Mouse (Mus musculus) liver, embryonic 12.5 days (tissue): ENCODE results near the gene Emc4. TPM values are rescaled to one million over a fixed set of nuclear protein-coding genes. Genes with fewer than 3 reads are reported as not detected.

Experiments used
- ATAC-seq: fragments of 200-750 bp; cut with Nextera tagmentation; 2 replicates; pipeline ENCODE4 v1.8.0; 2017; ENCODE audit warnings: moderate number of reproducible peaks, mild to moderate bottlenecking, moderate library complexity
- H3K27ac ChIP-seq: fragments of 300-500 bp; sonication (generic); 2 replicates; pipeline ENCODE4 v1.5.1; 2016; ENCODE audit warnings: mild to moderate bottlenecking
- H3K27me3 ChIP-seq: fragments of 300-500 bp; sonication (generic); replicated peaks from 2 replicates; pipeline ENCODE4 v1.6.1; 2016; ENCODE audit warnings: mild to moderate bottlenecking, moderate library complexity
- H3K36me3 ChIP-seq: fragments of 300-500 bp; sonication (generic); 2 replicates; pipeline ENCODE4 v1.6.1; 2016; ENCODE audit warnings: mild to moderate bottlenecking, moderate library complexity
- H3K4me1 ChIP-seq: fragments of 300-500 bp; sonication (generic); 2 replicates; pipeline ENCODE4 v1.6.1; 2016
- H3K4me2 ChIP-seq: fragments of 300-500 bp; sonication (generic); 2 replicates; pipeline ENCODE4 v1.6.1; 2016; ENCODE audit warnings: mild to moderate bottlenecking, moderate library complexity
- H3K4me3 ChIP-seq: fragments of 300-500 bp; sonication (generic); 2 replicates; pipeline ENCODE4 v1.5.1; 2016; ENCODE audit warnings: mild to moderate bottlenecking, moderate library complexity
- H3K9ac ChIP-seq: fragments of 300-500 bp; sonication (generic); 2 replicates; pipeline ENCODE4 v1.6.1; 2016; ENCODE audit warnings: mild to moderate bottlenecking, moderate library complexity
- H3K9me3 ChIP-seq: fragments of 300-500 bp; sonication (generic); replicated peaks from 2 replicates; pipeline ENCODE4 v1.6.1; 2016; ENCODE audit warnings: mild to moderate bottlenecking, moderate library complexity
- WGBS: fragments of 180-500 bp; shearing (Covaris S2); methylation state at CpG from one replicate; pipeline ENCODE4 v1.1.7; 2016; ENCODE audit not compliant: insufficient replicate concordance; 5-methylcytosine and 5-hydroxymethylcytosine counted together
- polyA plus RNA-seq: library from polyadenylated mRNA; unstranded; fragments of >200 nt; fragmentation: Nextera tagmentation; extraction: Ambion mirVana; gene quantifications from 2 replicates; pipeline ENCODE4 v1.2.1, GENCODE M21; 2016

The Emc4 gene
- 50.6 and 53.4 TPM in 2 replicates for polyA plus RNA-seq

DNA sequence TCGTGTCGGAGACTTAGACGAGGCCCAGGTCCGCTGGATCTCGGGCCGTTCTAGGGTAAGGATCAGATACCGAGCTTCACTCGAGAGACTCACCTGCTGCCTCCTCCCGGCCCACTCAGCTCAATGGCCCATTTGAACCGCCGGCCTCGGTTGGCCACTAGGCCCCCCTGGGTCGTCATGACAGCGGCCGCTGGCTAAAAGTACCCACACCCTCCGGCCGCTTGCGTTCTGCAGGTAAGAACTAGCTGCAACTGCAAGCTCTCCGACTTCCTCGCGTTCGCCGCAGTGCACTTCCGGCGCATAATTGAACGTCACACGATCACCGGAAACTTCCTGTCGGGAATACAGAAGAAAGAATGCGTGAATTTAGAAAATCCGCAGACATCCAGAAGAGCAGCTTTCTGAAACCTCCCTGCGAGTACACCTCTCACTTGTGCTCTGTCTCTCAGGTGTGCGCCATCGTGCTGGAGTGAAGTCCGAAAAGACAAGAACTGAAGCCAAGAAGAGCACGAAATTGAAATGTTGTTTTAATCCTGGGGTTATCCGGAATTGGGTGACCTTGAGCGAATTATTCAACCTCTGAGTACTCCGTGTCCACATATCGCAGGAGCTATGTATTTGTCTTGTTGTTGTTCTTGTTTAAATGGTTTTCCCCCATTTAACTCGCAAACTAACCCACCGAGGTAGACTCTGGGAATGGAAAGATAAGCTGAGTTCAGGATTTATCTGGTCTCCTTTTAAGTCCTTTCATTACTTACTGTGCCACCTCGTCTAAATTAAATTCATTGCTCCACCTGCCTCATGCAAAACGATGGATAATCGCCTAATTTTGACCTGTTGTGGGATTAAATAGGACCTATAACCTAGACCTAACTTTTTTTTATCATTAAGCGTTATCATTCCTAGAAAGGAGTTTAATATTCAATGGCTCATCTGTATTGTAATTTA lies at the start of gene Emc4:
Gene Emc4 (minus strand): TSS at position 302 of the 948 bp plus-strand sequence.
- H3K27me3 ChIP-seq = no peaks in the 10 kb centered on the region
- WGBS = 2% methylated on average over 46 of the region's 46 CpGs

DNA sequence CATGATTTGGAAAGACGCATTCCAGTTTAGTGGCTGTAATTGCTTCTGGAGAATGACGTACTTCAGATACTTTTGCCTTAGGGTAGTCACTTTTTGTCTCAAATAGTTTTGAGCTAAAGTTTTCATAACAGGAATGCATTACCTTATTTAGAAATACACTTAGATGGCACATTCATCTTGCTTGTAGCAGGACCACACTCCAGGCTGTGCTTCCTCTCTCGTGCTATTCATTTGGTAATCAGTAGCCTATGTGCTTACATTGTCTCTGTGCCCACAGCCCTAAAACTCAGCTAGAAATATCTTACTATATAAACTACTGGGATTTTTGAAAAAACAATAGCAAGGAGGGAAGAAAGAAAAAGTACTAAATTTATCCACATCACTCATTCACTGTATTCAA lies 39.2 kb upstream of the Emc4 start:
- Histone ChIP-seq H3K9me3 (no peaks in the 10 kb centered on the region), H3K36me3 (peaks cover 49% of the 10 kb centered on the region), H3K27ac (no peak overlapping the region), H3K9ac (no peak overlapping the region), H3K4me3 (no peak overlapping the region), H3K4me1 (no peaks in the 10 kb centered on the region), H3K4me2 (no peak overlapping the region), H3K27me3 (no peaks in the 10 kb centered on the region)
- 87% methylated on average over 3 of the region's 3 CpGs for WGBS
- ATAC-seq = no peak

More for the DNA sequence above, at the start of gene Emc4:
- H3K9me3 ChIP-seq = no peaks in the 10 kb centered on the region
- H3K4me3 ChIP-seq = peak within 1 kb of the TSS; percentile 94
- H3K27ac ChIP-seq = peak within 1 kb of the TSS; percentile 88
- peaks cover 23% of the 10 kb centered on the region for H3K4me1 ChIP-seq
- peaks cover 23% of the 10 kb centered on the region for H3K36me3 ChIP-seq
- peak; percentile 82 for ATAC-seq
- peak within 1 kb of the TSS; percentile 88 for H3K4me2 ChIP-seq
- H3K9ac ChIP-seq = peak within 1 kb of the TSS; percentile 85

DNA sequence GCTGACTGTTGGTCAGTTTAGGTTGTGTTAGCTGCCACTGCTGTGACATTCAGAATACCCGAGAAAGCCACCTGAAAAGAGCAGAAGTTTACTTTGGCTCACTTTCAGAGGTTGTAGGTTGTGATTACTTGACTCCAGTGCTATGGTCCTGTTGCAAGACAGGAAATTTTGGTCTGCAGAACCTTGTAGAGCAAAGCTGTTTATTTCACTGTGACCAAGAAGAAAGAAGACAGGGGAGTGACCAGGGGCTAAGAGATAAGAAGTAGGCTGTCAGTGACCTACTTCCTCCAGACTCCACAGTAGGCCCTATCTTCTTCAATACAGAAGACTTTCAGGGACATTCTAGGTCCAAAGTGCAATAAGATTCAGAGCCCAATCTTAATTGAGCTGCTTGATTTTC lies 28.8 kb upstream of the Emc4 start:
- Histone ChIP-seq H3K4me3 (no peak overlapping the region), H3K4me1 (peaks cover 12% of the 10 kb centered on the region), H3K9me3 (no peaks in the 10 kb centered on the region), H3K27me3 (no peaks in the 10 kb centered on the region), H3K4me2 (no peak overlapping the region), H3K27ac (no peak overlapping the region), H3K9ac (no peak overlapping the region), H3K36me3 (no peaks in the 10 kb centered on the region)
- ATAC-seq = peak; percentile 57; the same call in 1 of the 2 replicates
- 24% methylated on average over 1 of the region's 1 CpGs for WGBS

DNA sequence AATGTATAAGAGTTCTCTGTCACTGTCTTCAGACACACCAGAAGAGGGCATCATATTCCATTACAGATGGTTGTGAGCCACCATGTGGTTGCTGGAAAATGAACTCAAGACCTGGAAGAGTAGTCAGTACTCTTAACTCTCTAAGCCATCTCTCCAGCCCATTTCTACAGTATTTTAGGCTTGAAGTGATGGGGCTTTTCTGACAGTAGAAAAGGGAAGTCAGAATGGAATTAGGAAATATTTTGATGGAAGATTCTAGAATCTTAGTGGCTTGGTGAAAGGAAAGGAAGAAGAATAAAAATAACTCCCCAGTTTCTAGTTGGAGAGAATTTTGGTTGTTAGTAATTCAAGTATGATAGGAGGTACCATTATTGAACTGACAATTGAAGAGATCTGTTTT lies 26.1 kb upstream of the Emc4 start:
- Histone ChIP-seq H3K27ac (no peak overlapping the region), H3K4me1 (peaks cover 22% of the 10 kb centered on the region), H3K4me3 (no peak overlapping the region), H3K4me2 (no peak overlapping the region), H3K9ac (no peak overlapping the region), H3K36me3 (no peaks in the 10 kb centered on the region), H3K27me3 (no peaks in the 10 kb centered on the region), H3K9me3 (no peaks in the 10 kb centered on the region)
- no peak for ATAC-seq

DNA sequence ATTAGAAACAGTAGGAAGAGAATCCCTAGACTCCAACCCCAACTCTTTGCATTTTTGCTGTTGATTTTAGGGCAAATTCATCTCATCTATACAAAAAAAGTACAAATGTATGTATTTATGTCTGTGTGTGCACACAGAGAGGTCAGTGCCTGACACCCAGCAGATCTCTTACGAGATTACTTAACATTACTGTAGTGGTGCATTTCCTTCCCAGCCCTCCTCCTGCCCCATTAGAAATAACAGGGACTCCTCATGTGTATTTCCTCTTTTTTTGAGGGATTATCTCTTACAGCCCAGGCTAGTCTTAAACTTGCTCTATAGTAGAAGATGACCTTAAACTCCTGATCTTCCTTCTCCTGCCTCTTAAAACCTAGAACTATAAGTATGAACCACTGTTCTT lies 24.9 kb upstream of the Emc4 start:
- H3K9me3 ChIP-seq = no peaks in the 10 kb centered on the region
- H3K4me3 ChIP-seq = no peak overlapping the region
- no peak for ATAC-seq
- H3K4me1 ChIP-seq = peaks cover 22% of the 10 kb centered on the region
- no peak overlapping the region for H3K4me2 ChIP-seq
- no peaks in the 10 kb centered on the region for H3K36me3 ChIP-seq
- H3K27me3 ChIP-seq = no peaks in the 10 kb centered on the region
- no peak overlapping the region for H3K27ac ChIP-seq
- WGBS = 36% methylated on average over 1 of the region's 1 CpGs
- H3K9ac ChIP-seq = no peak overlapping the region

DNA sequence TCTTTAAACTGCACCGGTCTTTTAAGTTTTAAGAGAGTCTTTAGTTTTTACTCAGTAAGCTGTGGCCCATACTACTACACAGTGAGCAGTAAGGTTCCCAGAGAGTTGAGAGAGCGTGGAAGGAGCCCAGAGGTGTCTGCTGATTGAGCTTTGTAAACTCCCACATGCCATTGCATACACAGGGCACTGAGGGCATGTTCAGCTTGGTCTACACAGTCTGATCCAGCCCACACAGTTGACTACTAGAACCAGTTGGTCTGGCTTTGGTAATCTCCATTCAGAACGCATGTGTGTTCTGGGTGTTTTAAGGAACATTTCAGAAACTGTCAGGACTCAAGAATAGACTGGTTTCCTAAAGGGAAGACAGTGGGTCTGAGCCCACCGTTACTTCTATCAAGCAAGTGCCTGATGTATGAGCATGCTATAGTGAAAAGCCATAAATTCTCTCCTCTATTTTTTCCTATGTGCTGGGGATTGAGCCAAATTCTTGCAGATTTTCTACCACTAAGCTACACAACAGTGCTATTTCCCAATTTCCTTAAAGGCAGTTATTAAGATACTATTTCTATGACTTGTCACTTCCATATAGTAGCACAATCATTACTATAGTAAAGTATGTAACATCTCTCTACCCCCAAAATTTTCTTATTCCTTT lies 23.6 kb upstream of the Emc4 start:
- peaks cover 18% of the 10 kb centered on the region for H3K4me1 ChIP-seq
- 78% methylated on average over 4 of the region's 4 CpGs for WGBS
- no peaks in the 10 kb centered on the region for H3K36me3 ChIP-seq
- no peak overlapping the region for H3K4me3 ChIP-seq
- H3K9ac ChIP-seq = no peak overlapping the region
- ATAC-seq = no peak
- no peaks in the 10 kb centered on the region for H3K9me3 ChIP-seq
- no peaks in the 10 kb centered on the region for H3K27me3 ChIP-seq
- H3K4me2 ChIP-seq = no peak overlapping the region
- no peak overlapping the region for H3K27ac ChIP-seq

DNA sequence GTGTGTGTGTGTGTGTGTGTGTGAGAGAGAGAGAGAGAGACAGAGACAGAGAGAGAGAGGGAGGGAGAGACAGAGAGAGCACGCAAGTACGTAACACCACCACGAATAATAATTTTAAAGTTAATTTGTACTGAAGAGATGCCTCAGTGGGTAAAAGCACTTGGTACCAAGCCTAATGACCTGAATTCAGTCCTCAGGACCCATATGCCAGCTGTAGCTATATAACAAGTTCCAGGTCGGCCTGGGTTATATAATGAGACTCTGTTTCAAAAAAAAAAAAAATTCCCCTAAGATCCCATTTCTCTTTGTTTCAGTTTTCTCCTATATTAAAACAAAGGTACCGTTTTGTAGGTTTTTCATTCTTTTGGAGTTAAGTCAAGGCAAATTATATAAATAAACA lies 23.0 kb upstream of the Emc4 start:
- Histone ChIP-seq H3K4me2 (no peak overlapping the region), H3K4me1 (peaks cover 17% of the 10 kb centered on the region), H3K27ac (no peak overlapping the region), H3K9ac (no peak overlapping the region), H3K9me3 (no peaks in the 10 kb centered on the region), H3K27me3 (no peaks in the 10 kb centered on the region), H3K36me3 (peaks cover 2% of the 10 kb centered on the region; the same call in 1 of the 2 replicates), H3K4me3 (no peak overlapping the region)
- no peak for ATAC-seq
- 82% methylated on average over 5 of the region's 5 CpGs for WGBS

DNA sequence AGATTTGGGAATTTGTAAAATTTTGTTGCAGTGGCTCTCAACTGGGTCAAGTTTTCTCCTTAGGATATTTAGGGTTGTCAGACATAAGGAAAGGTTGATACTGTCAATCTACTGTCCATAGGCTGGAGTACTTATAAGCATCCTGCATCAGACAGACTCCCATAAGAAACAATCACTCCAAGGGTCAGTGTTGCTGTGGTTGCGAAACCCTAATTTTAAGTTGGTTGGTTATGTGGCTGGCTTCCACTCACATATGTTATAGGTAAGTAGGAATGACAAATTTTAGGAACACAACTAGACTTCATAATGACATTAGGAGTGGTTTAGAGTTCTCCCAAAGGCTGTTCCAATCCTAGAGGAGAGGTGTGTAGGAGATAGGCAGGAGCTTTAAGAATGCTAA lies 13.4 kb upstream of the Emc4 start:
- H3K27me3 ChIP-seq = no peaks in the 10 kb centered on the region
- no peaks in the 10 kb centered on the region for H3K9me3 ChIP-seq
- H3K36me3 ChIP-seq = peaks cover 5% of the 10 kb centered on the region; the same call in 1 of the 2 replicates
- 95% methylated on average over 1 of the region's 1 CpGs for WGBS
- peak overlapping the region; percentile 74 for H3K4me2 ChIP-seq
- H3K9ac ChIP-seq = peak overlapping the region; percentile 90; the same call in 1 of the 2 replicates
- no peak overlapping the region for H3K27ac ChIP-seq
- H3K4me3 ChIP-seq = no peak overlapping the region
- peaks cover 46% of the 10 kb centered on the region for H3K4me1 ChIP-seq
- ATAC-seq = no peak

DNA sequence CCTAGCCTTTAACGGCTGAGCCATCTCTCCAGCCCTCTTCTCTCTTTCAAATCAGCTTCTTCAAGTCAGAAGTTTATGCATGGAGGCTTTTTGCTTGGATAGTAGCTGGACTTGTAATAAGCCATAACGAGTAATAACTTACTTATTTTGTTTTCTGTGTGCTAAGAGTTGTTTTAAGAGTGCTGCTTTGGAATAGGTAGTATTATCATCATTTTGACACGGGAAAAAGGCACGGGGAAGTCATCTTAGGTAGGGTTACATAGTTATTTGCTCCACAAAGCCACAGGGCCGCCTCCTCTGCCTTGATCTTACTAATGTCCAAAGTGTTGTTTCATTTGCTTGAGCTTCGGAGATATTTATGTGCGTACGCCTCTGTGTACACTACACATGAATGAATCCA lies 12.3 kb upstream of the Emc4 start:
- H3K27ac ChIP-seq = peak overlapping the region; percentile 91
- 38% methylated on average over 8 of the region's 8 CpGs for WGBS
- no peak for ATAC-seq
- peaks cover 39% of the 10 kb centered on the region for H3K4me1 ChIP-seq
- H3K4me3 ChIP-seq = peak overlapping the region; percentile 91
- no peaks in the 10 kb centered on the region for H3K9me3 ChIP-seq
- peak overlapping the region; percentile 74 for H3K4me2 ChIP-seq
- H3K9ac ChIP-seq = peak overlapping the region; percentile 90
- H3K36me3 ChIP-seq = no peaks in the 10 kb centered on the region
- no peaks in the 10 kb centered on the region for H3K27me3 ChIP-seq

DNA sequence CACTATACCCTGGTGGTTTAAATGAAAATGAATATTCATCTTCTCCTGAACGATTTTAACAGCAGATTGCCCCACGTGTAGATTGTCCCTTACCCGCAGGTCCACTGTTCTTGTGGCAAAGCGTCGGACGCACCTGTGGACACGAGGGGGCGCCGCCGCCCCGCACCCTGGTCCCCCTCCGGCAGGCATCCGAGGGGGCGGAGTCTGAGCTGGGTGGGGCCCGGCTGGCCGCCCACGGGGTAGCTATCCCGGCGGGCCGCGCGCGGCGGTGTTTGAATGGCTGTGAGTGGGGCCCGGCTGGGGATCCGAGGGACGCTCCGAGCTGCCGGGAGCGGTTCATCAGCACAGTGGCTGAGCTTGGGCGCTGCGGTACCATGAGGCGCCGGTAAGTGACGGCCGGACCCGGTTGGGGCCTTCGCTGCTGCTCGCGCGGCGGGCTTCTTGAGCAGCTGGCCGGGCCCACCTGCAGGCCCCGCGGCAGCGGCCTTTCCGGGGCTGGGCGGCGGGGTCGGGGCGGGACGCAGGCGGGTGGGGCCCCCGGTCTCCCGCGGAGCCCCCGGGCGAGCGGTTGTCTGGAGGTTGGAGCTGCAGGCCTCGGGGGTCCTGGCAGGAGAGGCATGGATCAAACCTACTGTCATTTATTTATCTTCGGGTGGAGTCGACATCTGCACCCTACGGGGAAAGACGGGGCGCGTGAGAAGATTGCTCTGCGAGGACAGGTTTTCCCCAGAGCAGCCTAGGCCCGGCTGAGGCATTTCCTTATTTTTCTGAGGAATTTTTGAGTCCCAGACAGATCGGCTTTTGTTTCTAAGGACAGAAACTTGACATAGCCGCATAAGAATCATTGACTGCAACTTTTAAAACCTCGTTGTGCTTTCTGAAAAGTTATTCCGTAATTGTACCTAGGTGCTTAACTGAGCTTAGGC lies 11.4 kb upstream of the Emc4 start, which contains the start of gene Katnbl1:
Gene Katnbl1 (plus strand): TSS at position 239 of the 926 bp plus-strand sequence.
- under 1% methylated on average over 60 of the region's 72 CpGs for WGBS
- peak; percentile 99 for ATAC-seq

DNA sequence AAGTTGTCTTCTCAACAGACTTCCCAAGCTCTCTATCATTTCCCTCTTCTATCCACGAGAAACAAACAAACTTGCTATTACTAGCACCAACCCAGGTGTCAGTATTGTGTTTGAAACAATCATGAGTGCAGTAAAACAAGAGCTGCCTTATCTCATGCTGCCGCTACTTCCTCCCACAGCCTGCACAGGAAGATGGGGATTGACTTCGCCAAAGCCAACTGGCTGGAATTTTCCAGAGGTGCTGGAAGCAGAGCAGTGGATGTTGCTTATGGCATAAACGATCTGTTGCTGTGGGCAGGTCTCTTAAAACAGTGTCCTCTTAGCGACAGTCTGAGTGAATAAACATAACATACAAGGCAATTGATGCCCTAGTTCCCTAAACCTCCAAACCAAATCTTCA lies 6.8 kb upstream of the Emc4 start:
- 18% methylated on average over 5 of the region's 5 CpGs for WGBS
- H3K4me2 ChIP-seq = no peak overlapping the region
- no peak overlapping the region for H3K9ac ChIP-seq
- no peak overlapping the region for H3K27ac ChIP-seq
- no peak overlapping the region for H3K4me3 ChIP-seq
- no peaks in the 10 kb centered on the region for H3K36me3 ChIP-seq
- H3K9me3 ChIP-seq = no peaks in the 10 kb centered on the region
- H3K27me3 ChIP-seq = no peaks in the 10 kb centered on the region
- ATAC-seq = no peak
- peaks cover 12% of the 10 kb centered on the region; the same call in 1 of the 2 replicates for H3K4me1 ChIP-seq

More for the DNA sequence above, 11.4 kb upstream of the Emc4 start, which contains the start of gene Katnbl1:
- Histone ChIP-seq H3K9ac (peak within 1 kb of the TSS; percentile 90), H3K27me3 (no peaks in the 10 kb centered on the region), H3K9me3 (no peaks in the 10 kb centered on the region), H3K4me1 (peaks cover 41% of the 10 kb centered on the region), H3K27ac (peak within 1 kb of the TSS; percentile 91), H3K4me3 (peak within 1 kb of the TSS; percentile 91), H3K36me3 (no peaks in the 10 kb centered on the region), H3K4me2 (peak within 1 kb of the TSS; percentile 74)
